Mouse (Mus musculus) heart, postnatal 0 days (tissue): ENCODE data around the gene Wdr95.

ENCODE experiments used
- CTCF ChIP-seq: IDR thresholded peaks from 2 replicates; pipeline ENCODE4 v1.5.1; 2016; ENCODE audit warnings: antibody characterized with exemption, control low read depth, low read depth
- EP300 ChIP-seq: IDR thresholded peaks from 2 replicates; pipeline ENCODE4 v1.6.1; 2016; ENCODE audit warnings: antibody characterized with exemption, low read depth

GRCm38 (mm10) chr5:149623815-149624675 is 95.6 kb downstream of the Wdr95 start:
- no peak for TF ChIP-seq EP300
- TF ChIP-seq CTCF, result no peak
